28 mouse cellular contexts compared by ENCODE assay signal in the genomic region with DNA sequence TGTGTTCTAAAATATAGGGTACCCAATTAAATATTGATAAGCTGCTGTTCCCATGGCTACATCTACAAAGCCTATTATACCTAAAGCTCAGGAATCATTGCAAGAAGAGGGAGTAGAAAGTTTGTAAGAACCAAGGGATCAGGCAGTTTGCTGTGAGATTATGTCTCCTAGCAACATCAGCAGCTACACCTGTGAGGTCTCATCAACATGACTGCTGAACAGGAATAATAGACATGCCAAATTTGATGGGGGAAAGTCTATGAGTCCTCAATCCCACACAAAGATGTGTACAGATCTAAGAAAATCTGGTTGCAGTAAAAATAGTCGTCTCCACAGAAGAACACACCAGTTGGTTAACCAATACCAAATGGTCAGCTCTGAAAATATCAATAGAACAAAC. TPM values are rescaled to one million over a fixed set of nuclear protein-coding genes. Genes with fewer than 3 reads are reported as not detected.
DNase-seq lines count a peak whose midpoint lies in the region; ATAC-seq and TF ChIP-seq lines count a peak whose summit lies in the region.
"Had no signal": no experiment of that assay in that cellular context is flagged by ENCODE, and none has a peak within 500 bp of the region (broad histone marks: within the 10 kb centered on the region; RNA-seq: fewer than 3 reads in every experiment).

No protein-coding gene starts in this region.

- WGBS in midbrain, embryonic 14.5 days = 25% methylated on average over 1 of the region's 1 CpGs
- 33% methylated on average over 1 of the region's 1 CpGs for WGBS in midbrain, embryonic 13.5 days
- 27% methylated on average over 1 of the region's 1 CpGs for WGBS in midbrain, postnatal 0 days
- WGBS in kidney, embryonic 14.5 days = 74% methylated on average over 1 of the region's 1 CpGs

- no peak for ATAC-seq in midbrain, embryonic 14.5 days (ENCODE audit: low FRiP score, low TSS enrichment)
- ATAC-seq in midbrain, embryonic 13.5 days = no peak
- ATAC-seq in midbrain, postnatal 0 days (ENCODE audit: low FRiP score) = no peak
- no peak for ATAC-seq in kidney, embryonic 14.5 days (ENCODE audit: low FRiP score, low TSS enrichment)
- ATAC-seq: CD4-positive, CD25-positive, alpha-beta regulatory T cell, adult 4 months; forebrain, embryonic 13.5 days had no signal

- H3K4me3 ChIP-seq in layer of hippocampus, adult 2 months = no peak overlapping the region
- H3K4me3 ChIP-seq in midbrain, embryonic 14.5 days (replicated peaks; ENCODE audit: low read depth, low read length) = no peak overlapping the region
- H3K4me3 ChIP-seq in midbrain, embryonic 13.5 days (replicated peaks) = no peak overlapping the region
- H3K4me3 ChIP-seq in midbrain, postnatal 0 days (ENCODE audit: low read depth, low read length) = no peak overlapping the region
- no peak overlapping the region for H3K4me3 ChIP-seq in kidney, embryonic 14.5 days (ENCODE audit: low read length)
- H3K4me3 ChIP-seq: forebrain, embryonic 10.5 days; forebrain, embryonic 13.5 days; heart, embryonic 13.5 days had no signal

- H3K36me3 ChIP-seq in midbrain, embryonic 14.5 days (ENCODE audit: control insufficient read depth, insufficient read depth, low read length) = no peaks in the 10 kb centered on the region
- no peaks in the 10 kb centered on the region for H3K36me3 ChIP-seq in midbrain, embryonic 13.5 days
- no peaks in the 10 kb centered on the region for H3K36me3 ChIP-seq in midbrain, postnatal 0 days (ENCODE audit: insufficient read depth, low read length)
- no peaks in the 10 kb centered on the region for H3K36me3 ChIP-seq in kidney, embryonic 14.5 days (ENCODE audit: control insufficient read depth, insufficient read depth, low read length)
- H3K36me3 ChIP-seq: forebrain, embryonic 10.5 days; heart, embryonic 13.5 days had no signal

- TF ChIP-seq CTCF in layer of hippocampus, adult 2 months (conservative IDR thresholded peaks at IDR 0.05) = no peak
- no peak for TF ChIP-seq CTCF in brain, embryonic 14.5 days (IDR thresholded peaks at IDR 0.05; ENCODE audit: borderline replicate concordance, extremely low read depth, insufficient read depth, insufficient read length)
- no peak for TF ChIP-seq CTCF in midbrain, postnatal 0 days (IDR thresholded peaks at IDR 0.05)

- no peaks in the 10 kb centered on the region for H3K9me3 ChIP-seq in midbrain, embryonic 14.5 days (ENCODE audit: control insufficient read depth, low read length)
- no peaks in the 10 kb centered on the region for H3K9me3 ChIP-seq in midbrain, embryonic 13.5 days
- no peaks in the 10 kb centered on the region for H3K9me3 ChIP-seq in midbrain, postnatal 0 days (ENCODE audit: low read length)
- no peaks in the 10 kb centered on the region for H3K9me3 ChIP-seq in kidney, embryonic 14.5 days (ENCODE audit: control insufficient read depth, low read length)
- H3K9me3 ChIP-seq: forebrain, embryonic 10.5 days; forebrain, embryonic 13.5 days; heart, embryonic 13.5 days had no signal

- no peak for TF ChIP-seq POLR2A in brain, embryonic 14.5 days (IDR thresholded peaks at IDR 0.05; ENCODE audit: borderline replicate concordance, extremely low read depth, insufficient read depth, insufficient read length, poor library complexity, severe bottlenecking)

- H3K4me1 ChIP-seq in midbrain, embryonic 14.5 days (ENCODE audit: control insufficient read depth, insufficient read depth, low read length) = no peaks in the 10 kb centered on the region
- peaks cover 4% of the 10 kb centered on the region for H3K4me1 ChIP-seq in midbrain, embryonic 13.5 days (replicated peaks)
- no peaks in the 10 kb centered on the region for H3K4me1 ChIP-seq in midbrain, postnatal 0 days (ENCODE audit: insufficient read depth, low read length)
- no peaks in the 10 kb centered on the region for H3K4me1 ChIP-seq in kidney, embryonic 14.5 days (ENCODE audit: control insufficient read depth, insufficient read depth, low read length)
- H3K4me1 ChIP-seq: forebrain, embryonic 13.5 days; heart, embryonic 13.5 days had no signal

- no peak overlapping the region for H3K4me2 ChIP-seq in midbrain, embryonic 14.5 days (ENCODE audit: low read length)
- no peak overlapping the region for H3K4me2 ChIP-seq in midbrain, embryonic 13.5 days (replicated peaks)
- H3K4me2 ChIP-seq in midbrain, postnatal 0 days (ENCODE audit: low read depth, low read length, poor library complexity, severe bottlenecking) = no peak overlapping the region
- H3K4me2 ChIP-seq in kidney, embryonic 14.5 days (replicated peaks; ENCODE audit: low read depth, low read length) = no peak overlapping the region
- H3K4me2 ChIP-seq: forebrain, embryonic 13.5 days; heart, embryonic 13.5 days; hindbrain, embryonic 14.5 days had no signal

- no peak overlapping the region for H3K27ac ChIP-seq in layer of hippocampus, adult 2 months
- no peak overlapping the region for H3K27ac ChIP-seq in midbrain, embryonic 14.5 days (replicated peaks; ENCODE audit: low read depth, low read length)
- H3K27ac ChIP-seq in midbrain, embryonic 13.5 days = no peak overlapping the region; the same call in 1 of the 2 replicates
- H3K27ac ChIP-seq in midbrain, postnatal 0 days (ENCODE audit: low read depth, low read length) = no peak overlapping the region
- H3K27ac ChIP-seq in kidney, embryonic 14.5 days (ENCODE audit: low read depth, low read length) = no peak overlapping the region
- H3K27ac ChIP-seq: forebrain, embryonic 10.5 days; forebrain, embryonic 13.5 days; heart, embryonic 13.5 days; hindbrain, embryonic 14.5 days had no signal

- H3K27me3 ChIP-seq in midbrain, embryonic 14.5 days (ENCODE audit: control insufficient read depth, insufficient read depth, low read length) = no peaks in the 10 kb centered on the region
- H3K27me3 ChIP-seq in midbrain, embryonic 13.5 days = no peaks in the 10 kb centered on the region
- no peaks in the 10 kb centered on the region for H3K27me3 ChIP-seq in midbrain, postnatal 0 days (ENCODE audit: insufficient read depth, low read length)
- H3K27me3 ChIP-seq in kidney, embryonic 14.5 days (ENCODE audit: control insufficient read depth, insufficient read depth, low read length) = no peaks in the 10 kb centered on the region
- H3K27me3 ChIP-seq: forebrain, embryonic 13.5 days; heart, embryonic 13.5 days had no signal

- peak; percentile 3 to 14 for DNase-seq in layer of hippocampus, adult 2 months (ENCODE audit: low spot score in 2 of 2)
- DNase-seq in layer of hippocampus, postnatal 10 days (ENCODE audit: low spot score in 2 of 2) = no peak
- peak; percentile 3 for DNase-seq in midbrain, embryonic 14.5 days
- peak; percentile 7 for DNase-seq in brain, embryonic 14.5 days (ENCODE audit: low read depth)
- peak; percentile 3 for DNase-seq in midbrain, postnatal 0 days (ENCODE audit: low spot score)
- no peak for DNase-seq in right cerebral cortex, postnatal 14 days
- DNase-seq: adrenal gland, adult 2 months; adrenal gland, postnatal 14 days; cerebellum, adult 18-20 months; cerebellum, adult 9-10 months; cerebellum, postnatal 14 days; gastrocnemius, postnatal 25 days; heart, adult 18-20 months; heart, postnatal 14 days; heart, postnatal 4 days had no signal

- H3K9ac ChIP-seq in midbrain, embryonic 14.5 days (replicated peaks; ENCODE audit: low read length) = no peak overlapping the region
- no peak overlapping the region for H3K9ac ChIP-seq in midbrain, embryonic 13.5 days (replicated peaks)
- no peak overlapping the region for H3K9ac ChIP-seq in midbrain, postnatal 0 days (replicated peaks; ENCODE audit: low read length, poor library complexity, severe bottlenecking)
- no peak overlapping the region for H3K9ac ChIP-seq in kidney, embryonic 14.5 days (ENCODE audit: low read depth, low read length)
- H3K9ac ChIP-seq: forebrain, embryonic 13.5 days; heart, embryonic 13.5 days; hindbrain, embryonic 14.5 days had no signal

RNA-seq across cellular contexts. Expression of gene Agr3, which starts 26.3 kb away (rescaled TPM):
- not detected for total RNA-seq in layer of hippocampus, adult 2 months (2021)
- not detected for total RNA-seq in layer of hippocampus, postnatal 10 days (2021)
- 0.53 TPM in 1 of 2 replicates, not detected in the other for polyA plus RNA-seq in midbrain, embryonic 14.5 days (2014; fragmentation: Nextera tagmentation; extraction: Ambion mirVana)
- not detected in 2 replicates for polyA plus RNA-seq in midbrain, embryonic 13.5 days (2015; fragmentation: Nextera tagmentation; extraction: Ambion mirVana)
- polyA plus RNA-seq in brain, embryonic 14.5 days (2012; rRNA removed) = 0.09 TPM in 1 of 2 replicates, not detected in the other
- total RNA-seq in midbrain, postnatal 0 days (2014; rRNA removed) = not detected in 2 replicates
- not detected in 2 replicates for polyA plus RNA-seq in midbrain, postnatal 0 days (2015; fragmentation: Nextera tagmentation; extraction: Ambion mirVana)
- polyA plus RNA-seq in kidney, embryonic 14.5 days (2014; fragmentation: Nextera tagmentation; extraction: Ambion mirVana) = not detected in 2 replicates
- total RNA-seq: adrenal gland, adult 2 months; adrenal gland, postnatal 14 days; adrenal gland, postnatal 4 days; gastrocnemius, adult 8-10 months; gastrocnemius, postnatal 25 days; heart, postnatal 14 days; heart, postnatal 4 days; MEL had no signal
- polyA plus RNA-seq: adrenal gland, adult 2 months; C2C12; CD4-positive, CD25-positive, alpha-beta regulatory T cell, adult 4 months; forebrain, embryonic 10.5 days; forebrain, embryonic 13.5 days; heart, embryonic 13.5 days; hindbrain, embryonic 11.5 days had no signal

RNA-seq across cellular contexts. Expression of gene Agr2, which starts 41.0 kb away (rescaled TPM):
- total RNA-seq in layer of hippocampus, adult 2 months (2021) = not detected
- total RNA-seq in layer of hippocampus, postnatal 10 days (2021) = not detected
- not detected in 2 replicates for polyA plus RNA-seq in midbrain, embryonic 14.5 days (2014; fragmentation: Nextera tagmentation; extraction: Ambion mirVana)
- polyA plus RNA-seq in midbrain, embryonic 13.5 days (2015; fragmentation: Nextera tagmentation; extraction: Ambion mirVana) = 0.98 and 1.3 TPM in 2 replicates
- not detected in 2 replicates for polyA plus RNA-seq in brain, embryonic 14.5 days (2012; rRNA removed)
- not detected in 2 replicates for total RNA-seq in midbrain, postnatal 0 days (2014; rRNA removed)
- polyA plus RNA-seq in midbrain, postnatal 0 days (2015; fragmentation: Nextera tagmentation; extraction: Ambion mirVana) = 0.20 TPM in 1 of 2 replicates, not detected in the other
- 2.1 and 2.8 TPM in 2 replicates for polyA plus RNA-seq in kidney, embryonic 14.5 days (2014; fragmentation: Nextera tagmentation; extraction: Ambion mirVana)
- total RNA-seq: adrenal gland, adult 2 months; adrenal gland, postnatal 14 days; adrenal gland, postnatal 4 days; gastrocnemius, adult 8-10 months; gastrocnemius, postnatal 25 days; heart, postnatal 14 days; heart, postnatal 4 days; MEL had no signal
- polyA plus RNA-seq: adrenal gland, adult 2 months; C2C12; CD4-positive, CD25-positive, alpha-beta regulatory T cell, adult 4 months; embryonic facial prominence, embryonic 11.5 days; forebrain, embryonic 10.5 days; hindbrain, embryonic 11.5 days; hindbrain, embryonic 14.5 days had no signal

Comparison
In these comparisons a context has a peak if more than half of its experiments do, and no peak if none do; other contexts are left out.
1. DNase-seq: peak in layer of hippocampus, adult 2 months (2 of 2), midbrain, embryonic 14.5 days (single experiment), brain, embryonic 14.5 days (single experiment) and midbrain, postnatal 0 days (single experiment); none in layer of hippocampus, postnatal 10 days (0 of 2) and right cerebral cortex, postnatal 14 days (single experiment).